Mouse (Mus musculus) kidney, embryonic 14.5 days (tissue): ENCODE measurements around the gene Gm43191. TPM values are rescaled to one million over a fixed set of nuclear protein-coding genes. Genes with fewer than 3 reads are reported as not detected.

Experiments used
- ATAC-seq: fragments of 200-750 bp; cut with Nextera tagmentation; 2 replicates; pipeline ENCODE4 v1.8.0; 2017; ENCODE audit warnings: moderate number of reproducible peaks, mild to moderate bottlenecking, moderate TSS enrichment, moderate library complexity; ENCODE audit not compliant: low FRiP score, low TSS enrichment
- H3K27ac ChIP-seq: fragments of 300-500 bp; sonication (generic); 2 replicates; pipeline ENCODE4 v1.5.1; 2014; ENCODE audit warnings: low read depth, mild to moderate bottlenecking, low read length, moderate library complexity, mixed read lengths
- H3K27me3 ChIP-seq: fragments of 300-500 bp; sonication (generic); 2 replicates; pipeline ENCODE4 v1.6.1; 2014; ENCODE audit warnings: mild to moderate bottlenecking, low read length; ENCODE audit not compliant: control insufficient read depth, insufficient read depth
- H3K36me3 ChIP-seq: fragments of 300-500 bp; sonication (generic); 2 replicates; pipeline ENCODE4 v1.6.1; 2014; ENCODE audit warnings: low read length, mixed read lengths; ENCODE audit not compliant: control insufficient read depth, insufficient read depth
- H3K4me1 ChIP-seq: fragments of 300-500 bp; sonication (generic); 2 replicates; pipeline ENCODE4 v1.6.1; 2014; ENCODE audit warnings: low read length, mixed read lengths; ENCODE audit not compliant: control insufficient read depth, insufficient read depth
- H3K4me2 ChIP-seq: fragments of 300-500 bp; sonication (generic); replicated peaks from 2 replicates; pipeline ENCODE4 v1.6.1; 2014; ENCODE audit warnings: low read depth, mild to moderate bottlenecking, low read length
- H3K4me3 ChIP-seq: fragments of 300-500 bp; sonication (generic); 2 replicates; pipeline ENCODE4 v1.5.1; 2014; ENCODE audit warnings: mild to moderate bottlenecking, low read length
- H3K9ac ChIP-seq: fragments of 300-500 bp; sonication (generic); 2 replicates; pipeline ENCODE4 v1.6.1; 2014; ENCODE audit warnings: low read depth, mild to moderate bottlenecking, low read length, moderate library complexity
- H3K9me3 ChIP-seq: fragments of 300-500 bp; sonication (generic); 2 replicates; pipeline ENCODE4 v1.6.1; 2016; ENCODE audit warnings: low read length; ENCODE audit not compliant: control insufficient read depth
- WGBS: fragments of 180-500 bp; shearing (Covaris S2); extraction: QIAGEN DNeasy Blood & Tissue Kit; methylation state at CpG from one replicate; pipeline ENCODE4 v1.1.7; 2014; 5-methylcytosine and 5-hydroxymethylcytosine counted together
- polyA plus RNA-seq: library from polyadenylated mRNA; unstranded; fragments of >200 nt; fragmentation: Nextera tagmentation; extraction: Ambion mirVana; gene quantifications from 2 replicates; pipeline ENCODE4 v1.2.1, GENCODE M21; 2014

Gene Gm43191
- polyA plus RNA-seq, 1 experiment from 2014 or later = not detected

DNA sequence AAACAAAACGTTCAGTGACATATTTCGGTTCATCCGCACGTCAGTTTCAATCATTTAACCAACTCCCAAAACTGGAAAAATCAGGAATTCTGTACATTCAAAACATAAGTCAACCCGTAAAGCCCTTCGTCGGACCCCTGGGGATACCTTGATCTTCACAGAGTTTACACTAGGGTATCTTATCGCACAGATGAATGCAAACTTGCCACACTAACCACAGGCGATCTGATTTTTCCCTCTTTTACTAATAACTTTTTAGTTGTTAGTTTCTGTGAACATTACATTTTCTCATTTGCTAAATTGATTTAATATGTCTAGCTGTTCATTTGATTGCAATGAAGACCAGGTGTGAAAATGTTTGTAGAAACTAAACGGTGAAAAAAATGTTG lies 85.5 kb downstream of the Gm43191 start:
- Histone ChIP-seq H3K4me2 (peak overlapping the region; percentile 75), H3K4me3 (peak overlapping the region; percentile 64), H3K9ac (peak overlapping the region; percentile 78), H3K27me3 (no peaks in the 10 kb centered on the region), H3K4me1 (peaks cover 6% of the 10 kb centered on the region; the same call in 1 of the 2 replicates), H3K27ac (no peak overlapping the region), H3K9me3 (no peaks in the 10 kb centered on the region), H3K36me3 (peaks cover 12% of the 10 kb centered on the region)
- ATAC-seq = no peak
- 8% methylated on average over 10 of the region's 10 CpGs for WGBS

DNA sequence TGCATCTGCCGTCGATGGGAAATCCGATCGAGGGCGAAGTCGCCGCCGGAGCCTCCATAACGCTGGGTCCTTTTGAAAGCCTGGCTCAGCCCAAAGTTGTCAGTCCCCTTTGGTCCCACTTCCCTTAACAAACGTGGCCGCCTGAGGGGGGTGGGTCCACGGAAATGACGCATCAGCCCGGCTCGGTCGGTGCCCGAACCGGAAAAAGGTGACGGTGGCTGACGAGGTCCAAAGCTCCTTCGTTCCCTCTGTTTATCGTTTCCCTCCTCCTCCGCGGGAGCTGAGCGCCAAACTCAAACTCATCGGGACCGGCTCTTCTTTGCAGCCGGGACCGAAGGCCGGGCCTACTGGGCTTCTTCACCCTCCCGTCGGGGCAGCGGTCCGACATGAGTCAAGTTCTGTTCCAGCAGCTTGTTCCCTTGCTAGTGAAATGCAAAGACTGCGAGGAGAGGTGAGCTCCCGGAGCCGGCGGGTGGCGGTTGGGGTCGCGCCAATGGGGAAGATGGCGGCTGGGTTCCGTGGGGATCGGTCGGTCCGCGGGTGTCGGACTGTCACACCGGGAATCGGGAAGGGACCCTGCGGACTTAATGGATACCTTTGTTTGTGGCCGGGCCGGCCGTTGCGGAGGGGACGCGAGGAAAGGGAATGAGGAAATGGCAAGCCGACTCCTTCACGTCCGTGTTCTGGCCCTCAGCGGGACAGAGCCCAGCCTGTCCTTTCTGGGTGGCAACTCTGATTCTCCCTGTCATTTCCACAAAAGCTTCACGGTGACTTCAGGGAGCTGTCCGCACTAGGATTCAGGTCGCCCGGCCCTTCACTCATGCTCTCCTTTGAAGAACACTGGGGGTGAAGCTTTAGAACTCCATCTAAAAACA lies 86.1 kb downstream of the Gm43191 start, which contains the start of gene Sass6:
Gene Sass6 (plus strand): TSS at position 255 of the 875 bp plus-strand sequence.
- peak within 1 kb of the TSS; percentile 64 for H3K4me3 ChIP-seq
- peak within 1 kb of the TSS; percentile 78 for H3K9ac ChIP-seq
- H3K4me1 ChIP-seq = peaks cover 6% of the 10 kb centered on the region; the same call in 1 of the 2 replicates
- H3K4me2 ChIP-seq = peak within 1 kb of the TSS; percentile 75
- H3K36me3 ChIP-seq = peaks cover 18% of the 10 kb centered on the region
- H3K9me3 ChIP-seq = no peaks in the 10 kb centered on the region
- WGBS = under 1% methylated on average over 65 of the region's 65 CpGs
- ATAC-seq = peak; percentile 98
- H3K27ac ChIP-seq = peak within 1 kb of the TSS; percentile 85
- no peaks in the 10 kb centered on the region for H3K27me3 ChIP-seq

DNA sequence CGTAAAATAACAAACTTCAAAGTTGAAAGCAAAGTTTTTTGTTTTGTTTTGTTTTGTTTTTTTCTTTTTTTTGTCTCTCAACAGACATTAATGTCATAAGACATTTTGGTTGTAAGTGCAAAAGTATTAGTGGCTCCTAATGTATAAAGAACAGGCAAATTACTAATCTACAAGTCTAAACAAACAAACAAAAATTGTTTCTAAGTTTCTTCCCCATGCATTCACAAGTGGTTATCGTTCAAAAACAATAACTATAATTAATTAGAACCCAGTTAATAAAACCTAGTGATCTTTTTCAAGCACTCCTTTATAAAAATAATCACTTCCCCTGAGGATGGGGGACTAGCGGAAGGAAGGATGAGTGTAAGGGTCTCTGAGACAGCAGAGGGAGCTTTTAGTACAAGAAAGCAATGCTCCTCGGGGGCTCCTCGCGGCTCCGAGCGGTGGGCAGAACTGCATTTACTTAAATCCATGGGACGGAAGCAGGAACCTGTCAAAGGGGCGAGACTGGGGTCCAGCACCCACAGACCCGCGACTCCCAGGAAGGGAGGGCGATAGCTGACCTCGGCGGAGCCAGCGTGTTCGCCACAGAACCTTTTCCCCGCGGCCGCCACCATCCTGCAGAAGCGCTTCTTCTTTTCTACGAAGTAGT lies 86.9 kb downstream of the Gm43191 start:
- peak overlapping the region; percentile 85 for H3K27ac ChIP-seq
- peak overlapping the region; percentile 75 for H3K4me2 ChIP-seq
- no peaks in the 10 kb centered on the region for H3K27me3 ChIP-seq
- peaks cover 26% of the 10 kb centered on the region for H3K36me3 ChIP-seq
- H3K9ac ChIP-seq = peak overlapping the region; percentile 78
- H3K4me1 ChIP-seq = peaks cover 6% of the 10 kb centered on the region; the same call in 1 of the 2 replicates
- H3K4me3 ChIP-seq = peak overlapping the region; percentile 64
- WGBS = 2% methylated on average over 22 of the region's 22 CpGs
- H3K9me3 ChIP-seq = no peaks in the 10 kb centered on the region
- peak; percentile 68 for ATAC-seq

Other genes with a start within 250 kb of the Gm43191 start
- 92.2 and 95.6 TPM in 2 replicates for gene Rtca, start 173.1 kb downstream of the Gm43191 start, polyA plus RNA-seq
- 14.2 and 17.6 TPM in 2 replicates for gene Dbt, start 168.2 kb downstream of the Gm43191 start, polyA plus RNA-seq
- 0.45 and 0.61 TPM in 2 replicates for gene Lrrc39, start 118.3 kb downstream of the Gm43191 start, polyA plus RNA-seq
- 19.3 and 30.8 TPM in 2 replicates for gene Sass6, start 86.3 kb downstream of the Gm43191 start, polyA plus RNA-seq
- 28.7 and 32.1 TPM in 2 replicates for gene Trmt13, start 66.7 kb downstream of the Gm43191 start, polyA plus RNA-seq
- 65.6 and 106 TPM in 2 replicates for gene Mfsd14a, start 18.6 kb downstream of the Gm43191 start, polyA plus RNA-seq
- 9.0 and 15.9 TPM in 2 replicates for gene Slc35a3, start 31.6 kb upstream of the Gm43191 start, polyA plus RNA-seq
- gene Agl, start 126.9 kb upstream of the Gm43191 start, polyA plus RNA-seq = 13.0 and 22.2 TPM in 2 replicates
- gene Frrs1, start 178.2 kb upstream of the Gm43191 start, polyA plus RNA-seq = 20.2 and 21.2 TPM in 2 replicates